Mouse (Mus musculus) WW6 (cell line): ENCODE results near the gene Slc25a12.

Source experiments
- DNase-seq: peaks from one replicate; pipeline ENCODE4 v3.0.0-alpha.2; 2013; ENCODE audit warnings: low read depth, low spot score

Gene Slc25a12

GRCm38 (mm10) chr2:71350181-71350580, 17.4 kb downstream of the Slc25a12 start:
- DNase-seq, result no peak

- DNase-seq, result no peak
Measured at GRCm38 (mm10) chr2:71349511-71349910, 18.0 kb downstream of the Slc25a12 start.

GRCm38 (mm10) chr2:71347732-71348490, 19.6 kb downstream of the Slc25a12 start:
- no peak for DNase-seq

GRCm38 (mm10) chr2:71347160-71347559, 20.4 kb downstream of the Slc25a12 start:
- no peak for DNase-seq

GRCm38 (mm10) chr2:71343884-71344640, 23.5 kb downstream of the Slc25a12 start:
- DNase-seq, result no peak

GRCm38 (mm10) chr2:71340126-71340525, 27.4 kb downstream of the Slc25a12 start:
- no peak for DNase-seq

GRCm38 (mm10) chr2:71338145-71338796, 29.3 kb downstream of the Slc25a12 start:
- DNase-seq, result no peak

- DNase-seq, result no peak
Measured at GRCm38 (mm10) chr2:71336631-71337030, 30.9 kb downstream of the Slc25a12 start.

- no peak for DNase-seq
Measured at GRCm38 (mm10) chr2:71336209-71336608, 31.3 kb downstream of the Slc25a12 start.

- no peak for DNase-seq
Measured at GRCm38 (mm10) chr2:71333986-71334822, 33.3 kb downstream of the Slc25a12 start.

- no peak for DNase-seq
Measured at GRCm38 (mm10) chr2:71329761-71330160, 37.8 kb downstream of the Slc25a12 start.

GRCm38 (mm10) chr2:71328391-71329160, 39.0 kb downstream of the Slc25a12 start:
- DNase-seq, result no peak

- no peak for DNase-seq
Measured at GRCm38 (mm10) chr2:71327715-71328114, 39.8 kb downstream of the Slc25a12 start.

- no peak for DNase-seq
Measured at GRCm38 (mm10) chr2:71326766-71327464, 40.6 kb downstream of the Slc25a12 start.

- no peak for DNase-seq
Measured at GRCm38 (mm10) chr2:71323886-71324285, 43.7 kb downstream of the Slc25a12 start.

GRCm38 (mm10) chr2:71321486-71321885, 46.1 kb downstream of the Slc25a12 start:
- DNase-seq, result no peak

GRCm38 (mm10) chr2:71316116-71316789, 51.3 kb downstream of the Slc25a12 start:
- no peak for DNase-seq

- no peak for DNase-seq
Measured at GRCm38 (mm10) chr2:71315022-71315421, 52.5 kb downstream of the Slc25a12 start.

- no peak for DNase-seq
Measured at GRCm38 (mm10) chr2:71314080-71314479, 53.5 kb downstream of the Slc25a12 start.

GRCm38 (mm10) chr2:71312067-71312466, 55.5 kb downstream of the Slc25a12 start:
- no peak for DNase-seq
